Mouse (Mus musculus): ENCODE measurements around the gene Nbeal2.

Nbeal2 gene

DNA sequence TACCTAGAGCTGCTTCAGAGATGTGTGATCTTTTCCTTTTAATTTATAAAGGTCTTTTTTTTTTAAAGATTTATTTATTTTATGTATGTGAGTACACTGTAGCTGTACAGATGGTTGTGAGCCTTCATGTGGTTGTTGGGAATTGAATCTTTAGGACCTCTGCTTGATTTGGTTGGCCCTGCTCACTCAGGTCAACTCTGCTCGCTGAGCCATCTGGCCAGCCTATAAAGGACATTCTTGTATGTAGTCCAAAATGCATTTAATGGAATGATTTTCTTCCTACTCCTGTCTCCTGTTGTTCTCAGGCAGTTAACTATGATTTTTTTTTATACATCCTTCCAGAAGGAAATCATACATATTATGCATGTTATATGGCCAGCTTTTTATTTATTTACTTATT is 70.4 kb downstream of the Nbeal2 start:
- no peak for DNase-seq (ENCODE audit: low read depth, low spot score)

DNA sequence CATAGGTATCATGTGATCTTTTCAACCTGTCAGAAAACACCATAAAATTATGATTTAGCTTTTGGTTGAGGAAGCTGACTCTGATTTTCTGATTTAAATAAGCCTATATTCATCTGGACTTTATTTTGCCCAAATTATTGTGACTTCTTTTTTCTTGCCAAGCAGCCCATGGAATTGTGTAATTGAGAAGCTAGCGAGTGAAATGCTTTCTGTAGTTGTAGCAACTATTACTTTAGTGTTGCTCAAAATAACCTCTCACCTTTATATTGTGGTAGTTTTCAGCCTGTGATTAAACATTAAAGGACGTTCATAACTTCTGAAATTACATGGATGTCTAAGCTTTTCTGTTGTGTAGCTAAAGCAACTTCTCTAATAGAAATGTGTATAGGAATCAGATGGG is 71.8 kb downstream of the Nbeal2 start:
- DNase-seq (ENCODE audit: low read depth, low spot score), result no peak
